Mouse (Mus musculus) thymus, adult 2 months (tissue): ENCODE measurements around the gene Acsl6.

Experiments
- CTCF ChIP-seq: fragments of 200-500 bp; IDR thresholded peaks from 2 replicates; pipeline ENCODE4 v1.5.1; 2012; ENCODE audit warnings: mild to moderate bottlenecking, control low read depth, low read length, moderate library complexity, borderline replicate concordance; ENCODE audit not compliant: control insufficient read depth, poor library complexity, insufficient read depth; ENCODE audit errors: extremely low read depth
- POLR2A ChIP-seq: fragments of 200-500 bp; IDR thresholded peaks from 2 replicates; pipeline ENCODE4 v1.6.1; 2012; ENCODE audit warnings: mild to moderate bottlenecking, low read length, control low read depth, moderate library complexity; ENCODE audit not compliant: control insufficient read depth, poor library complexity, insufficient read depth; ENCODE audit errors: extremely low read depth

- TF ChIP-seq CTCF (no peak), POLR2A (no peak)
Measured at GRCm38 (mm10) chr11:54354595-54355563, 51.3 kb downstream of the Acsl6 start.
